Mouse (Mus musculus): ENCODE results near the gene Esrrg.

- TF ChIP-seq MEF2A (IDR thresholded peaks at IDR 0.05; ENCODE audit: extremely low read depth, insufficient replicate concordance, low read depth, low read length, poor library complexity, severe bottlenecking), result no peak
- TF ChIP-seq CTCF (IDR thresholded peaks at IDR 0.05 in 2 of 3, conservative IDR thresholded peaks at IDR 0.05 in 1 of 3; ENCODE audit: control insufficient read depth in 1 of 3, insufficient read depth in 1 of 3, low read depth in 2 of 3, low read length in 3 of 3, poor library complexity in 1 of 3, severe bottlenecking in 1 of 3), result no peak
- no peak for TF ChIP-seq MYC (IDR thresholded peaks at IDR 0.05; ENCODE audit: low read depth, low read length)
- no peak for TF ChIP-seq EP300 (IDR thresholded peaks at IDR 0.05; ENCODE audit: low read depth in 1 of 2, low read length in 2 of 2)
- no peak for TF ChIP-seq USF1 (IDR thresholded peaks at IDR 0.05; ENCODE audit: low read depth, low read length)
- no peak for TF ChIP-seq JUND (IDR thresholded peaks at IDR 0.05; ENCODE audit: low read depth, low read length)
- no peak for TF ChIP-seq MAZ (IDR thresholded peaks at IDR 0.05; ENCODE audit: low read depth, low read length)
- TF ChIP-seq SIN3A (IDR thresholded peaks at IDR 0.05; ENCODE audit: low read length), result no peak
- no peak for TF ChIP-seq POLR2AphosphoS2 (IDR thresholded peaks at IDR 0.05; ENCODE audit: low read length)
Observed at GRCm38 (mm10) chr1:188035957-188036356, 427.4 kb downstream of the Esrrg start.
